Mouse (Mus musculus) lung, adult 2 months (tissue): ENCODE data around the gene Ren1. TPM values are rescaled to one million over a fixed set of nuclear protein-coding genes. Genes with fewer than 3 reads are reported as not detected.

ENCODE experiments used
- DNase-seq: peaks from one replicate; pipeline ENCODE4 v3.0.0; 2022
- H3K4me1 ChIP-seq: fragments of 200-500 bp; 2 replicates; pipeline ENCODE4 v1.6.1; 2011; ENCODE audit warnings: low read length; ENCODE audit not compliant: control insufficient read depth, insufficient read depth
- H3K4me3 ChIP-seq: fragments of 200-500 bp; replicated peaks from 2 replicates; pipeline ENCODE3; 2011; ENCODE audit warnings: low read depth, mild to moderate bottlenecking, control low read depth, low read length; ENCODE audit errors: extremely low read depth
- CTCF ChIP-seq: fragments of 200-500 bp; IDR thresholded peaks from 2 replicates; pipeline ENCODE4 v1.5.1; 2011; ENCODE audit warnings: mild to moderate bottlenecking, low read length, control low read depth; ENCODE audit not compliant: insufficient read depth
- POLR2A ChIP-seq: fragments of 200-500 bp; IDR thresholded peaks from 2 replicates; pipeline ENCODE4 v1.6.1; 2011; ENCODE audit warnings: low read depth, mild to moderate bottlenecking, control low read depth, low read length, borderline replicate concordance; ENCODE audit errors: extremely low read depth
- WGBS: fragments of 180-500 bp; shearing (Covaris S2); methylation state at CpG from one replicate; pipeline ENCODE4 v1.1.7; 2018; 5-methylcytosine and 5-hydroxymethylcytosine counted together
- polyA plus RNA-seq: library from polyadenylated mRNA; depleted of rRNA; stranded (reverse); fragments of >200 nt; gene quantifications from 2 replicates; pipeline ENCODE4 v1.2.3, GENCODE M21; 2012

Ren1 gene
- polyA plus RNA-seq, 1 experiment: 0.07 TPM

DNA sequence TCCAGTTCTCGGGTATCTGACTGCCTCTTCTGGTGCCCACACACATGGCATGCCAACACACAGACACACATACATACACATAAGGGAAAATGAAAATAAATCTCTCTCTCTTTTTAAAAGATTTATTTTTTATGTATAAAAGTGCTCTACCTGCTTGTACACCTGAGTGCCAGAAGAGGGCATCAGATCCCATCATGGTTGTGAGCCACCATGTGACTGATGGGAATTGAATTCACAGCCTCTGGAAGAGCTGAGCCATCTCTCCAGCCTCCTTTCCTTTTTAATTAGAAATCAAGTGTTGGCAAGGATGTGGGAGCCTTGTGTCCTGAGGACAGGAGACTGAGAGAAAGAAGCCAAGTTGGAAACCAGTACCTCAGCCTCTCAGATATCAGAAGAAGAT lies 33.2 kb upstream of the Ren1 start:
- DNase-seq: no peak
- H3K4me3 ChIP-seq: no peak overlapping the region
- H3K4me1 ChIP-seq: peaks cover under 1% of the 10 kb centered on the region; the same call in 1 of the 2 replicates
- WGBS: 74% methylated on average over 1 of the region's 1 CpGs
- TF ChIP-seq CTCF (peak; percentile 23; the same call in 1 of the 2 replicates), POLR2A (no peak)

DNA sequence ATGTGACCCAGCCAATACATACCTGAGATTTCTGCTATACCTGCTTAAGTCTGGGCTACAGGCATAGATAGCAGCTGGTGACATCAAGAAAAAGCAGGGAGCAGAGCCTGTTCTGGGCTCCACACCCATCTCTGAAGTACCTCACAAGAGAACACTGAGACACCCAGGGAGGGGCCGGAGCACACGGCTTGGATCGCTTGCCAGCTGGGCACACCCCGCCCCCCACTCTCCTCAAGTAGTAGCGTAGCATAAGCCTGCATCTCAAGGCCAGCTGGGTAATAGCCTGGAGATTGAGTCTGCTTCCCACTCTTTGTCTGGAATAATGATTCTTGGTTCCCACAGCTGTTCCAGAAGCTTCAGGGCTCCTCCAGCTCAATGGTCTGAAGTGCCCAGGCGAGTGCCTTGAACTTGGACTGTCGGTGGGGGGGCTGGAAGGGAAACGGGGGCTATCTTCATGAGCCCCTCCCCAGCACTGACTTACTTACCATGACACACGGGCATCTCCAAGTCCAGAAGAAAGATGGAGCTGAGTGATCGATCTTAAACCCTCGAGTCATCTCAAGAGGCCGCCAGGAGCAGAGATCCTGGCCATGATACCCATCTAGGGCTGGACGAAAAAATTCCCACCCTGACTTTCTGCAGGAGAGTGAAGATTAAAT lies 28.9 kb upstream of the Ren1 start, which contains the start of gene Kiss1:
Kiss1 (plus strand) TSS at position 609 of the 659 bp plus-strand sequence.
- DNase-seq: peak; percentile 32
- Histone ChIP-seq H3K4me3 (no peak within 1 kb of the TSS), H3K4me1 (no peaks in the 10 kb centered on the region)
- 63% methylated on average over 13 of the region's 13 CpGs for WGBS
- TF ChIP-seq POLR2A: no peak
- no peak for TF ChIP-seq CTCF

DNA sequence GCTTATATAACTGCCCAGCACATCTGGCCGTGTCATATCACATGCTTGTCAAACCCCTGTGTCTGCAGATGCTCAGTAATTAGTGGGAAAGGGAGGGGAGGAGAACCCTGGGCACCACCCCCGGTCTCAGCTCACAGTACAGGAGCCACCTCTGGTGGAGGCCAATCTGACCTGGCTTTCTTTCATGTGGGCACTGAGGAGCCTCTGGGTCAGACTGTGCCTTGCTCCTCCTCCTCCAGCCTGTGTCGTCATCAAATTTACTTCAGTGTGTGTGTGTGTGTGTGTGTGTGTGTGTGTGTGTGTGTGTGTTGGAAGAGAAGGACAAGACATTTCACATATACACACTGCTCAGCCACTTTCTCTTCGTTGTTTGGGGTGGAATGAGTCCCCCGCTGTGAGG lies 27.0 kb upstream of the Ren1 start:
- WGBS: 40% methylated on average over 5 of the region's 5 CpGs
- Histone ChIP-seq H3K4me1 (no peaks in the 10 kb centered on the region), H3K4me3 (no peak overlapping the region)
- DNase-seq: no peak
- TF ChIP-seq CTCF: no peak
- TF ChIP-seq POLR2A: no peak

DNA sequence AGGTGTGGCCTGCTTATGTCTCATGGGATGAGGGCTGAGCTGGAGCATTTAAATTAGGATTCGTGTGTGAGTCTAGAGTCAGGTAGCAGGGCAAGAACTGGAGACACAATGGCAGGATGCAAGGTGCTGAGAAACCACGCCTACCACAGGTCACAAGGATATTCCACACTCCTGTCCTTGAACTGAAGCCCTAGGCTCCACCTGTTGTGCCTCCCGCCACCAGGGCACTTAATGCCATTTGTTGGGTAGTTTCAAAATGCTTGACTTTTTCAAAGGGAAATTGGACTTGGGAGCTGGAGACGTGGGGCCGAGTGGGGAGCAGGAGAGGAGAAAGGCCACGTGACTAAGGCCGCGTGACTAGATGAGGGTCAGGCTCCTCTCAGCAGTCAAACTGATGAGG lies 24.4 kb upstream of the Ren1 start:
- DNase-seq: no peak
- no peak overlapping the region for H3K4me3 ChIP-seq
- H3K4me1 ChIP-seq: peaks cover 8% of the 10 kb centered on the region
- TF ChIP-seq POLR2A (no peak), CTCF (no peak)
- WGBS: 76% methylated on average over 8 of the region's 8 CpGs

DNA sequence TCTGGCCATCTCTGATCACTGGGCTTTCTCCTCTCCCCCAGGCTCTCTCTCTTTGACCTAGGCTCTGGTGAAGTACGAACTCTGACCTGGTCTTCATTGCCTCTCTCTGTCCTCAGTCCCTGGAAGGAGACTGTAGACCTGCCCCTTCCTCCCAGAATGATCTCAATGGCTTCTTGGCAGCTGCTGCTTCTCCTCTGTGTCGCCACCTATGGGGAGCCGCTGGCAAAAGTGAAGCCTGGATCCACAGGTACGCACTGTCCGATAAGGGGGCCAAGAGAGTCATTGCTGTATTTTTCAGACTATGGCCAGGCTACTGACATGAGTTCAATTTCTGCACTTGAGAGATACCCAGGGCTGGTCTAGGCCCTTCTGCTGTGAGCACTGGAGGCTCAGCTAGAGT lies 23.2 kb upstream of the Ren1 start:
- peaks cover 8% of the 10 kb centered on the region for H3K4me1 ChIP-seq
- no peak overlapping the region for H3K4me3 ChIP-seq
- 71% methylated on average over 5 of the region's 5 CpGs for WGBS
- TF ChIP-seq POLR2A: no peak
- no peak for TF ChIP-seq CTCF
- no peak for DNase-seq

DNA sequence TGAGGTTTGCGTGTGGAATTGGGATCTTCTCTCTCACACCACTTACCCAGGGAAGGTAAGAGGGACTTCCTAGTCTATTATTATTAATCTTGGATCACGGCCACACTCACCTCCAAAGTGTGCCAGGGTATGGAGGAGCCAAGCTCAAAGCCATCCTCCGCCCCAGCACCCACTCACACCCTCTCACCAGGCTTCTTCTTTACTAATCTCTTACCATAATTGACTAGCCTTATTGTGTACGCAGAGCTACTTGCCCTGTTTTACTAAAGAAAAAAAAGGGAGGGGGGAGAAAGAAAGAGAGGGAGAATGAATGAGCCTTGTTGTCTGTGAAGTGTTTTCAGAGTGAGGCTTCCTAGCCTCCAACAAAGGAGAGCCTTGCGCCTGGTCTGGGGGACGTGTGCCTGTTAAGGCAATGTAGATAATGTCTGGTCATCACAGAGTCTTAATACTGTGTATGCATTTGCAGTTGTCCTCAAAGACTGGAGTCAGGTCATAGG lies 22.0 kb upstream of the Ren1 start:
- WGBS: 65% methylated on average over 6 of the region's 6 CpGs
- Histone ChIP-seq H3K4me1 (peaks cover 8% of the 10 kb centered on the region), H3K4me3 (no peak overlapping the region)
- DNase-seq: no peak
- no peak for TF ChIP-seq CTCF
- TF ChIP-seq POLR2A: no peak

DNA sequence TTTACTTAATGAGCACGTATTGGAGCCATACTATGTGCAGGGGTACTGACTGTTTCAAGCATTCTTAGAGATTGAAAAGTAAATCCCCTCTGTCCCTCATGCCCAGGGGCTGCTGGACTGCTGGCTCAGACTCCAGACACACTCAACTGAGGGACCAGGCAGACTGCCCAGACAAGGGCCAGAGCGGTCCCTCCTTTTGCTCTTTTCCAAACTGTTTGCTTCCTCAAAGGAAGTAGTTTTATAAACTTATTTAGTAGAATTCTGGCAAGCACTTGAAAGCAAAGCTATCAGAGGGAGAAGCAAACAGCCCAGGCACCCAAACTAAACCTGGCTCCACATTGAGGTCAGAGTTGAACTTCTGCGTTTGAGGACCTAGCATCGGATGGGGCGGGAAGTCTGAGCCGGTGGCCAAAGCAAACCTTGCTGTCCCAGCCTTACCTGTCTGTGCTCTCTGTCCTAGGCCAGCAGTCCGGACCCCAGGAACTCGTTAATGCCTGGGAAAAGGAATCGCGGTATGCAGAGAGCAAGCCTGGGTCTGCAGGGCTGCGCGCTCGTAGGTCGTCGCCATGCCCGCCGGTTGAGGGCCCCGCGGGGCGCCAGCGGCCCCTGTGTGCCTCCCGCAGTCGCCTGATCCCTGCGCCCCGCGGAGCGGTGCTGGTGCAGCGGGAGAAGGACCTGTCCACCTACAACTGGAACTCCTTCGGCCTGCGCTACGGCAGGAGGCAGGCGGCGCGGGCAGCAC lies 21.2 kb upstream of the Ren1 start:
- peak; percentile 36 for DNase-seq
- peak overlapping the region; percentile 17 for H3K4me3 ChIP-seq
- peaks cover 8% of the 10 kb centered on the region for H3K4me1 ChIP-seq
- TF ChIP-seq CTCF (no peak), POLR2A (no peak)
- 12% methylated on average over 34 of the region's 34 CpGs for WGBS

DNA sequence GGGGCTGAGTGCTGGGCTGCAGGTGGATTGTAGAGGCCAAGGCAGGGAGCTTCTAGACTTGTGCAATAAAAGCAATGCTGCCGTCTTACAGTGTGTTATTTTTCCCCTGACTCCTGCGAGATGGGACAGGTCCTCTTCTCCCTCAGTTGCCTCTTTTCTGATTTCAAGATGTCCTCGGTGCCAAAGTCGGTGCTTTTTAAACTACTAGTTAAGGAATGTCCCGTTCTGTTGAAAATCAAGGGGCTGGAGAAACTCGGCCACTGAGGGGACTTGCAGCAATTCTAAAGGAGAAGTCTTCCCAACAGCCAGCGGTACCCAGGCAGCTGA lies 20.7 kb upstream of the Ren1 start:
- no peak for DNase-seq
- H3K4me1 ChIP-seq: peaks cover 8% of the 10 kb centered on the region
- WGBS: 39% methylated on average over 7 of the region's 7 CpGs
- no peak for TF ChIP-seq POLR2A
- TF ChIP-seq CTCF: no peak
- no peak overlapping the region for H3K4me3 ChIP-seq

DNA sequence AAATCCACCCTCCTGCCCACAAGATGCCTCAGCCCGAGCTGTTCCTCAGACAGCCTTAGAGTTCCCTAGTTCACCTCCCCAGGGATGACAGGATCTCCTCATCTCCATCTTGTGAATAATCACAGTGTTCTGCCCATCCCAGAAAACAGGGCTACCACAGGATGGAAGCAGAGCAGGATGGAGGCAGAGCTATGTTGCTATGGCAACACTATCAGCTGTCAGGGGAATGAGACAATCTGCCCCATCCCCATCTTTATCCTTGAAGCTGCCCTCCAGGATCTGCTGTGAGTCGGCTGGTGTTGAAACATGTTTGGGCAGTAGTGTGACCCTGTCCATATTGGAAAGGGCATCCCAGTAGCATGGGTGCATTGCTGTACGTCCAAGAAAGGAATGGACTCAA lies 19.2 kb upstream of the Ren1 start:
- Histone ChIP-seq H3K4me1 (peaks cover 8% of the 10 kb centered on the region), H3K4me3 (no peak overlapping the region)
- WGBS: 75% methylated on average over 3 of the region's 3 CpGs
- no peak for DNase-seq
- TF ChIP-seq POLR2A: no peak
- no peak for TF ChIP-seq CTCF
